Mouse (Mus musculus) embryonic facial prominence, embryonic 14.5 days (tissue): ENCODE measurements around the gene Mtor. TPM values are rescaled to one million over a fixed set of nuclear protein-coding genes. Genes with fewer than 3 reads are reported as not detected.

Experiments used
- ATAC-seq: fragments of 200-750 bp; cut with Nextera tagmentation; 2 replicates; pipeline ENCODE4 v1.8.0; 2017; ENCODE audit warnings: low read depth, moderate number of reproducible peaks, moderate TSS enrichment
- DNase-seq: peaks from one replicate; pipeline ENCODE4 v3.0.0-alpha.2; 2015; ENCODE audit warnings: low spot score
- H3K27ac ChIP-seq: fragments of 300-500 bp; sonication (generic); replicated peaks from 2 replicates; pipeline ENCODE4 v1.5.1; 2014; ENCODE audit warnings: low read depth, mild to moderate bottlenecking, low read length, moderate library complexity
- H3K27me3 ChIP-seq: fragments of 300-500 bp; sonication (generic); replicated peaks from 2 replicates; pipeline ENCODE4 v1.6.1; 2014; ENCODE audit warnings: low read length; ENCODE audit not compliant: control insufficient read depth, insufficient read depth
- H3K36me3 ChIP-seq: fragments of 300-500 bp; sonication (generic); 2 replicates; pipeline ENCODE4 v1.6.1; 2014; ENCODE audit warnings: low read length, mixed read lengths; ENCODE audit not compliant: control insufficient read depth, insufficient read depth
- H3K4me1 ChIP-seq: fragments of 300-500 bp; sonication (generic); 2 replicates; pipeline ENCODE4 v1.6.1; 2014; ENCODE audit warnings: antibody characterized with exemption, low read length; ENCODE audit not compliant: control insufficient read depth, insufficient read depth
- H3K4me2 ChIP-seq: fragments of 300-500 bp; sonication (generic); 2 replicates; pipeline ENCODE4 v1.6.1; 2014; ENCODE audit warnings: low read depth, mild to moderate bottlenecking, low read length, moderate library complexity, mixed read lengths
- H3K4me3 ChIP-seq: fragments of 300-500 bp; sonication (generic); 2 replicates; pipeline ENCODE4 v1.5.1; 2014; ENCODE audit warnings: low read depth, mild to moderate bottlenecking, low read length
- H3K9ac ChIP-seq: fragments of 300-500 bp; sonication (generic); 2 replicates; pipeline ENCODE4 v1.6.1; 2014; ENCODE audit warnings: low read depth, mild to moderate bottlenecking, low read length, moderate library complexity, mixed read lengths
- H3K9me3 ChIP-seq: fragments of 300-500 bp; sonication (generic); 2 replicates; pipeline ENCODE4 v1.6.1; 2016; ENCODE audit warnings: low read length; ENCODE audit not compliant: control insufficient read depth
- WGBS: fragments of 180-500 bp; shearing (Covaris S2); extraction: QIAGEN DNeasy Blood & Tissue Kit; methylation state at CpG from one replicate; pipeline ENCODE4 v1.1.7; 2014; 5-methylcytosine and 5-hydroxymethylcytosine counted together
- polyA plus RNA-seq: library from polyadenylated mRNA; unstranded; fragments of >200 nt; fragmentation: Nextera tagmentation; extraction: Ambion mirVana; gene quantifications from 2 replicates; pipeline ENCODE4 v1.2.1, GENCODE M21; 2014

Mtor gene
- polyA plus RNA-seq, 1 experiment from 2014 or later, result 16.3 TPM

GRCm38 (mm10) chr4:148417559-148417958 is 30.9 kb upstream of the Mtor start:
- no peak for DNase-seq
- WGBS, result 65% methylated on average over 6 of the region's 6 CpGs
- no peaks in the 10 kb centered on the region for H3K9me3 ChIP-seq
- H3K4me1 ChIP-seq, result no peaks in the 10 kb centered on the region
- H3K27me3 ChIP-seq, result peaks cover 16% of the 10 kb centered on the region; the same call in 1 of the 2 replicates
- H3K9ac ChIP-seq, result no peak overlapping the region
- H3K36me3 ChIP-seq, result no peaks in the 10 kb centered on the region
- H3K4me3 ChIP-seq, result no peak overlapping the region
- no peak for ATAC-seq
- H3K27ac ChIP-seq, result no peak overlapping the region
- no peak overlapping the region for H3K4me2 ChIP-seq

- Histone ChIP-seq H3K4me1 (no peaks in the 10 kb centered on the region), H3K27ac (no peak overlapping the region), H3K9me3 (no peaks in the 10 kb centered on the region), H3K27me3 (no peaks in the 10 kb centered on the region), H3K4me3 (no peak overlapping the region), H3K36me3 (no peaks in the 10 kb centered on the region), H3K4me2 (no peak overlapping the region), H3K9ac (no peak overlapping the region)
- WGBS, result 55% methylated on average over 10 of the region's 10 CpGs
- DNase-seq (no peak), ATAC-seq (no peak)
These were observed 21.2 kb upstream of the Mtor start for GRCm38 (mm10) chr4:148426950-148427850.

- WGBS, result 78% methylated on average over 5 of the region's 5 CpGs
- Histone ChIP-seq H3K4me3 (no peak overlapping the region), H3K27ac (no peak overlapping the region)
These were observed 19.9 kb upstream of the Mtor start for GRCm38 (mm10) chr4:148428544-148428943.

GRCm38 (mm10) chr4:148429121-148429520 is 19.3 kb upstream of the Mtor start:
- Histone ChIP-seq H3K9ac (no peak overlapping the region), H3K36me3 (no peaks in the 10 kb centered on the region), H3K9me3 (no peaks in the 10 kb centered on the region), H3K27me3 (no peaks in the 10 kb centered on the region), H3K4me1 (no peaks in the 10 kb centered on the region), H3K27ac (no peak overlapping the region), H3K4me3 (no peak overlapping the region), H3K4me2 (no peak overlapping the region)
- WGBS, result 83% methylated on average over 11 of the region's 11 CpGs
- DNase-seq, result no peak
- ATAC-seq, result no peak

More at GRCm38 (mm10) chr4:148428544-148428943, 19.9 kb upstream of the Mtor start:
- Histone ChIP-seq H3K27me3 (no peaks in the 10 kb centered on the region), H3K9me3 (no peaks in the 10 kb centered on the region), H3K4me2 (no peak overlapping the region), H3K36me3 (no peaks in the 10 kb centered on the region), H3K4me1 (no peaks in the 10 kb centered on the region), H3K9ac (no peak overlapping the region)
- DNase-seq, result no peak
- ATAC-seq, result no peak

GRCm38 (mm10) chr4:148429686-148430085 is 18.7 kb upstream of the Mtor start:
- DNase-seq (peak; percentile 60), ATAC-seq (0 out of 2 replicates have a peak, but pooled peaks have one; percentile 42)
- no peaks in the 10 kb centered on the region for H3K9me3 ChIP-seq
- no peak overlapping the region for H3K4me3 ChIP-seq
- no peak overlapping the region for H3K9ac ChIP-seq
- no peaks in the 10 kb centered on the region for H3K27me3 ChIP-seq
- no peaks in the 10 kb centered on the region for H3K36me3 ChIP-seq
- WGBS, result 22% methylated on average over 6 of the region's 6 CpGs
- no peaks in the 10 kb centered on the region for H3K4me1 ChIP-seq
- H3K4me2 ChIP-seq, result no peak overlapping the region
- no peak overlapping the region for H3K27ac ChIP-seq

GRCm38 (mm10) chr4:148430880-148431519 is 17.4 kb upstream of the Mtor start:
- H3K4me1 ChIP-seq, result no peaks in the 10 kb centered on the region
- ATAC-seq (no peak), DNase-seq (no peak)
- H3K27me3 ChIP-seq, result no peaks in the 10 kb centered on the region
- WGBS, result 74% methylated on average over 11 of the region's 11 CpGs
- 0 out of 2 replicates have a peak, but pooled peaks cover 1% of the 10 kb centered on the region for H3K36me3 ChIP-seq
- H3K4me2 ChIP-seq, result no peak overlapping the region
- no peaks in the 10 kb centered on the region for H3K9me3 ChIP-seq
- no peak overlapping the region for H3K9ac ChIP-seq
- H3K4me3 ChIP-seq, result no peak overlapping the region
- no peak overlapping the region for H3K27ac ChIP-seq

GRCm38 (mm10) chr4:148432488-148432887 is 15.9 kb upstream of the Mtor start:
- H3K4me2 ChIP-seq, result no peak overlapping the region
- ATAC-seq, result no peak
- 0 out of 2 replicates have a peak, but pooled peaks cover 7% of the 10 kb centered on the region for H3K36me3 ChIP-seq
- H3K4me1 ChIP-seq, result no peaks in the 10 kb centered on the region
- H3K9ac ChIP-seq, result no peak overlapping the region
- no peak overlapping the region for H3K27ac ChIP-seq
- no peak for DNase-seq
- no peaks in the 10 kb centered on the region for H3K27me3 ChIP-seq
- no peaks in the 10 kb centered on the region for H3K9me3 ChIP-seq
- 81% methylated on average over 4 of the region's 4 CpGs for WGBS
- H3K4me3 ChIP-seq, result no peak overlapping the region

- DNase-seq (no peak), ATAC-seq (no peak)
- H3K9ac ChIP-seq, result no peak overlapping the region
- no peaks in the 10 kb centered on the region for H3K9me3 ChIP-seq
- no peaks in the 10 kb centered on the region for H3K27me3 ChIP-seq
- 75% methylated on average over 18 of the region's 18 CpGs for WGBS
- 0 out of 2 replicates have a peak, but pooled peaks cover 7% of the 10 kb centered on the region for H3K36me3 ChIP-seq
- no peak overlapping the region for H3K4me2 ChIP-seq
- H3K4me1 ChIP-seq, result no peaks in the 10 kb centered on the region
- H3K27ac ChIP-seq, result no peak overlapping the region
- no peak overlapping the region for H3K4me3 ChIP-seq
These were observed 15.1 kb upstream of the Mtor start for GRCm38 (mm10) chr4:148433336-148433735.
